ENCODE assay signal across 8 mouse cellular contexts in the genomic region with DNA sequence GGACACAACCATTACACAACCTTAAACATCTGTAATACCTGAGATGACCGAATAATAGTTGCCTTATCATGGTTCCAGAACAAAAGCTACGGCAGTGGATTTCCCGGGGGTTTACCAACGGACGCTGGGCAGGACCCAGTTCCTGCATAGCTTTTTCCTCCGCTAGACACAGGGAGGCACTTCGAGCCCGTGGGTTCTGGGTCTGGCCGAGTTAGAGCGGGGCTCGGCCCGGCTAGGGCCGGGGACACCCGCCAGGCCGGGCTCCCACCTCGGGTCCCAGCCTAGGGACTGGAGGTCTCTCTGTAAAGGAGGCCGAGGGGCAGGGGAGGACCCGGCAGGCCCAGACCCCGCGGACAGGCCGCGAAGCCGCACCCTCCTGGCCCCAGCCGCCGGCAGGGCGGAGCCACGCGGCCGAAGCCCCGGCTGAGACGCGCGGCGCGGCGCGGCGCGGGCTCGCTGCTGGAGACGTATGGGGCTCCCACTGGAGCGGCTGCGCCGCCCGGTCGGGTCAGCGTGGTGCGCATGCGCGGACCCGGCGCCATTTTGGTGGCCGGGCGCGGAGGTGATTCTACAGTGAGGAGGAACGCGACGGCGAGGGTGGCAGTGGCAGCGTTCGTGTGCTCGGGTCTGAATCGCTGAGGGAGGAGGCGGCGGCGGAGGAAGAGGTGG. TPM values are rescaled to one million over a fixed set of nuclear protein-coding genes. Genes with fewer than 3 reads are reported as not detected.
DNase-seq lines count a peak whose midpoint lies in the region; ATAC-seq lines count a peak whose summit lies in the region.

Smim14 (minus strand) TSS at position 434 of the 669 bp plus-strand sequence.
Ube2k (plus strand) TSS at position 483 of the 669 bp plus-strand sequence.

- H3K9me3 ChIP-seq in forebrain, embryonic 11.5 days (ENCODE audit: control insufficient read depth, low read length), result no peaks in the 10 kb centered on the region
- H3K9me3 ChIP-seq in heart, embryonic 16.5 days (replicated peaks; ENCODE audit: control insufficient read depth, low read length), result no peaks in the 10 kb centered on the region
- H3K9me3 ChIP-seq in liver, embryonic 15.5 days (replicated peaks), result no peaks in the 10 kb centered on the region
- H3K9me3 ChIP-seq in neural tube, embryonic 12.5 days, result no peaks in the 10 kb centered on the region

- no peaks in the 10 kb centered on the region; the same call in 1 of the 2 replicates for H3K4me1 ChIP-seq in forebrain, embryonic 11.5 days (replicated peaks; ENCODE audit: control insufficient read depth, insufficient read depth, low read length)
- H3K4me1 ChIP-seq in heart, embryonic 16.5 days (ENCODE audit: control insufficient read depth, insufficient read depth, low read length), result peaks cover 13% of the 10 kb centered on the region
- H3K4me1 ChIP-seq in liver, embryonic 15.5 days (replicated peaks), result peaks cover 36% of the 10 kb centered on the region
- H3K4me1 ChIP-seq in neural tube, embryonic 12.5 days, result peaks cover 8% of the 10 kb centered on the region

- peak within 1 kb of the TSS; percentile 94 for H3K4me3 ChIP-seq in forebrain, embryonic 11.5 days (ENCODE audit: low read depth, low read length)
- H3K4me3 ChIP-seq in heart, embryonic 16.5 days (ENCODE audit: low read length), result peak within 1 kb of the TSS; percentile 78
- H3K4me3 ChIP-seq in liver, embryonic 15.5 days (replicated peaks), result peak within 1 kb of the TSS; percentile 97
- H3K4me3 ChIP-seq in neural tube, embryonic 12.5 days, result peak within 1 kb of the TSS; percentile 92

- peak within 1 kb of the TSS; percentile 98 for H3K9ac ChIP-seq in forebrain, embryonic 11.5 days (ENCODE audit: low read length)
- H3K9ac ChIP-seq in heart, embryonic 16.5 days (ENCODE audit: low read length), result peak within 1 kb of the TSS; percentile 92
- peak within 1 kb of the TSS; percentile 98 for H3K9ac ChIP-seq in liver, embryonic 15.5 days
- peak within 1 kb of the TSS; percentile 99 for H3K9ac ChIP-seq in neural tube, embryonic 12.5 days

- H3K27ac ChIP-seq in forebrain, embryonic 11.5 days (ENCODE audit: low read depth, low read length), result peak within 1 kb of the TSS; percentile 99
- peak within 1 kb of the TSS; percentile 99 for H3K27ac ChIP-seq in heart, embryonic 16.5 days (ENCODE audit: low read length)
- H3K27ac ChIP-seq in liver, embryonic 15.5 days (replicated peaks), result peak within 1 kb of the TSS; percentile 96
- H3K27ac ChIP-seq in neural tube, embryonic 12.5 days, result peak within 1 kb of the TSS; percentile 99

- H3K4me2 ChIP-seq in forebrain, embryonic 11.5 days (ENCODE audit: low read depth, low read length, severe bottlenecking), result peak within 1 kb of the TSS; percentile 62
- H3K4me2 ChIP-seq in heart, embryonic 16.5 days (ENCODE audit: low read depth, low read length), result peak within 1 kb of the TSS; percentile 80
- H3K4me2 ChIP-seq in liver, embryonic 15.5 days, result peak within 1 kb of the TSS; percentile 88
- H3K4me2 ChIP-seq in neural tube, embryonic 12.5 days (replicated peaks), result peak within 1 kb of the TSS; percentile 69

- peak; percentile 88 to 92 for DNase-seq in CD8-positive naive resting alpha-beta T cell, adult 2 months (ENCODE audit: low read depth in 2 of 2, low spot score in 2 of 2)
- DNase-seq in c-Kit-positive CD71-negative TER-119-negative erythroid progenitor cells, embryonic 14.5 days (ENCODE audit: low read depth), result peak; percentile 82
- DNase-seq in forebrain, embryonic 11.5 days (ENCODE audit: low spot score), result peak; percentile 97
- peak; percentile 93 to 96 for DNase-seq in kidney, postnatal 36 days
- peak; percentile 74 for DNase-seq in telencephalon, adult 2 months (ENCODE audit: low read depth, low spot score)

- peak; percentile 95 for ATAC-seq in forebrain, embryonic 11.5 days (replicated peaks; ENCODE audit: low FRiP score)
- ATAC-seq in heart, embryonic 16.5 days (replicated peaks; ENCODE audit: extremely low read depth, insufficient read depth, low FRiP score), result peak; percentile 98
- ATAC-seq in liver, embryonic 15.5 days (ENCODE audit: insufficient read depth), result peak; percentile 97
- peak; percentile 95 for ATAC-seq in neural tube, embryonic 12.5 days (ENCODE audit: low FRiP score, low read depth)

- no peaks in the 10 kb centered on the region for H3K27me3 ChIP-seq in forebrain, embryonic 11.5 days (ENCODE audit: control insufficient read depth, insufficient read depth, low read length)
- H3K27me3 ChIP-seq in heart, embryonic 16.5 days (ENCODE audit: control insufficient read depth, insufficient read depth, low read length), result no peaks in the 10 kb centered on the region
- H3K27me3 ChIP-seq in liver, embryonic 15.5 days, result no peaks in the 10 kb centered on the region
- no peaks in the 10 kb centered on the region for H3K27me3 ChIP-seq in neural tube, embryonic 12.5 days (replicated peaks)

- under 1% methylated on average over 61 of the region's 66 CpGs for WGBS in forebrain, embryonic 11.5 days
- WGBS in heart, embryonic 16.5 days, result under 1% methylated on average over 66 of the region's 66 CpGs
- WGBS in liver, embryonic 15.5 days (ENCODE audit: insufficient replicate concordance), result under 1% methylated on average over 66 of the region's 66 CpGs
- WGBS in neural tube, embryonic 12.5 days, result under 1% methylated on average over 66 of the region's 66 CpGs

- no peaks in the 10 kb centered on the region for H3K36me3 ChIP-seq in forebrain, embryonic 11.5 days (ENCODE audit: control insufficient read depth, insufficient read depth, low read length)
- H3K36me3 ChIP-seq in heart, embryonic 16.5 days (ENCODE audit: control insufficient read depth, insufficient read depth), result no peaks in the 10 kb centered on the region
- H3K36me3 ChIP-seq in liver, embryonic 15.5 days (replicated peaks), result 0 out of 2 replicates have a peak, but pooled peaks cover 10% of the 10 kb centered on the region
- no peaks in the 10 kb centered on the region for H3K36me3 ChIP-seq in neural tube, embryonic 12.5 days

RNA-seq across cellular contexts. Expression of gene Smim14, which starts in this region (rescaled TPM):
- polyA plus RNA-seq in forebrain, embryonic 11.5 days (2014; fragmentation: Nextera tagmentation; extraction: Ambion mirVana), result 71.9 and 79.9 TPM in 2 replicates
- 116 and 141 TPM in 2 replicates for polyA plus RNA-seq in heart, embryonic 16.5 days (2015; fragmentation: Nextera tagmentation; extraction: Ambion mirVana)
- polyA plus RNA-seq in liver, embryonic 15.5 days (2015; fragmentation: Nextera tagmentation; extraction: Ambion mirVana), result 45.0 and 45.8 TPM in 2 replicates
- 148 and 154 TPM in 2 replicates for polyA plus RNA-seq in neural tube, embryonic 12.5 days (2016; fragmentation: Nextera tagmentation; extraction: Ambion mirVana)

RNA-seq across cellular contexts. Expression of gene Ube2k, which starts in this region (rescaled TPM):
- polyA plus RNA-seq in forebrain, embryonic 11.5 days (2014; fragmentation: Nextera tagmentation; extraction: Ambion mirVana), result 142 and 143 TPM in 2 replicates
- 117 and 132 TPM in 2 replicates for polyA plus RNA-seq in heart, embryonic 16.5 days (2015; fragmentation: Nextera tagmentation; extraction: Ambion mirVana)
- polyA plus RNA-seq in liver, embryonic 15.5 days (2015; fragmentation: Nextera tagmentation; extraction: Ambion mirVana), result 73.5 and 81.5 TPM in 2 replicates
- 181 and 188 TPM in 2 replicates for polyA plus RNA-seq in neural tube, embryonic 12.5 days (2016; fragmentation: Nextera tagmentation; extraction: Ambion mirVana)

Comparison
In these comparisons a context has a peak if more than half of its experiments do, and no peak if none do; other contexts are left out.
1. Peak in every context shown above with its lines: DNase-seq, ATAC-seq, H3K4me3 ChIP-seq and H3K27ac ChIP-seq.